ENCODE assay signal across 25 mouse cellular contexts in the genomic region with DNA sequence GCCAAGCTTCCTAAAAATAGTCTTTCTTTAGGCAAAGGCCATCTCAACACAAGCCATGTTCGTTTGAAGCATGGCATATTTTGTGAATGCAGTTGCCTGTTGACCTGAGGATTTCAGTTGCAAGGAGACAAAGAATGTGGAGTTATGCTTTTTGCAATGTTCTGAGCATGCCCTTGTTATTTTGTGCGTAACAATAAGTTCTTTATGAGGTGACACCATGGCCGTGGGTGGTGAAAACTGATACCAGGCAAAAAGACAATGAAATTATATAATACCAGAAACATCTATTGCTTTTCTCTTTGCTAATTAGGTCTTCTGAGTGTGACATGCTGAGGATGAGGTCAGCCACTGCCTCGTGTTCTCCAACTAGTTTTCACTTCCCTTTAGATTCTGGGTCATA.
DNase-seq lines count a peak whose midpoint lies in the region; ATAC-seq and TF ChIP-seq lines count a peak whose summit lies in the region.
"Had no signal": no experiment of that assay in that cellular context is flagged by ENCODE, and none has a peak within 500 bp of the region (broad histone marks: within the 10 kb centered on the region; RNA-seq: fewer than 3 reads in every experiment).

No protein-coding gene starts in this region.

- no peak overlapping the region for H3K9ac ChIP-seq in heart, adult 2 months (ENCODE audit: low read depth, low read length)
- H3K9ac ChIP-seq in midbrain, embryonic 11.5 days (ENCODE audit: low read length): no peak overlapping the region
- no peak overlapping the region for H3K9ac ChIP-seq in stomach, postnatal 0 days (ENCODE audit: low read length)
- H3K9ac ChIP-seq: embryonic facial prominence, embryonic 12.5 days; forebrain, embryonic 13.5 days; forebrain, embryonic 15.5 days; forebrain, postnatal 0 days had no signal

- no peak overlapping the region for H3K4me2 ChIP-seq in midbrain, embryonic 11.5 days
- H3K4me2 ChIP-seq in stomach, postnatal 0 days (replicated peaks; ENCODE audit: low read depth): no peak overlapping the region
- H3K4me2 ChIP-seq: embryonic facial prominence, embryonic 12.5 days; forebrain, embryonic 13.5 days; forebrain, embryonic 15.5 days had no signal

- ATAC-seq in midbrain, embryonic 11.5 days (ENCODE audit: low FRiP score): no peak
- ATAC-seq in stomach, postnatal 0 days (ENCODE audit: low FRiP score, low TSS enrichment): no peak
- ATAC-seq: activated CD4-positive, CD25-positive, alpha-beta regulatory T cell, adult 4 months; CD4-positive, CD25-positive, alpha-beta regulatory T cell, adult 4 months; forebrain, embryonic 13.5 days; forebrain, embryonic 15.5 days; forebrain, postnatal 0 days; Patski had no signal

- H3K79me2 ChIP-seq in heart, adult 2 months (replicated peaks; ENCODE audit: control insufficient read depth, insufficient read depth, low read length): no peaks in the 10 kb centered on the region

- TF ChIP-seq POLR2A in heart, adult 2 months (IDR thresholded peaks at IDR 0.05; ENCODE audit: insufficient read depth, low read depth, low read length): no peak

- no peaks in the 10 kb centered on the region for H3K27me3 ChIP-seq in heart, adult 2 months (ENCODE audit: control insufficient read depth, insufficient read depth, low read length)
- no peaks in the 10 kb centered on the region for H3K27me3 ChIP-seq in midbrain, embryonic 11.5 days (ENCODE audit: control insufficient read depth, insufficient read depth, low read length)
- H3K27me3 ChIP-seq in stomach, postnatal 0 days (ENCODE audit: control insufficient read depth, insufficient read depth, low read length): no peaks in the 10 kb centered on the region
- H3K27me3 ChIP-seq: CH12.LX; embryonic facial prominence, embryonic 12.5 days; forebrain, embryonic 13.5 days; forebrain, embryonic 15.5 days; Patski had no signal

- no peaks in the 10 kb centered on the region for H3K9me3 ChIP-seq in midbrain, embryonic 11.5 days (ENCODE audit: control insufficient read depth, low read length)
- H3K9me3 ChIP-seq in stomach, postnatal 0 days (ENCODE audit: control insufficient read depth, low read length): no peaks in the 10 kb centered on the region
- H3K9me3 ChIP-seq: embryonic facial prominence, embryonic 10.5 days; embryonic facial prominence, embryonic 12.5 days; forebrain, embryonic 13.5 days; forebrain, embryonic 15.5 days; G1E had no signal

- H3K4me1 ChIP-seq in heart, adult 2 months (ENCODE audit: control insufficient read depth, insufficient read depth, low read length): no peaks in the 10 kb centered on the region
- H3K4me1 ChIP-seq in midbrain, embryonic 11.5 days (ENCODE audit: control insufficient read depth, insufficient read depth, low read length): no peaks in the 10 kb centered on the region
- H3K4me1 ChIP-seq in stomach, postnatal 0 days (replicated peaks; ENCODE audit: control insufficient read depth, insufficient read depth): no peaks in the 10 kb centered on the region
- H3K4me1 ChIP-seq: embryonic facial prominence, embryonic 10.5 days; embryonic facial prominence, embryonic 12.5 days; forebrain, embryonic 13.5 days; forebrain, embryonic 15.5 days had no signal

- TF ChIP-seq CTCF in heart, adult 2 months (IDR thresholded peaks at IDR 0.05): no peak
- no peak for TF ChIP-seq CTCF in stomach, postnatal 0 days (IDR thresholded peaks at IDR 0.05; ENCODE audit: low read depth)

- no peaks in the 10 kb centered on the region for H3K36me3 ChIP-seq in heart, adult 2 months (ENCODE audit: control insufficient read depth, insufficient read depth, low read length)
- H3K36me3 ChIP-seq in midbrain, embryonic 11.5 days (ENCODE audit: control insufficient read depth, insufficient read depth, low read length): no peaks in the 10 kb centered on the region
- no peaks in the 10 kb centered on the region for H3K36me3 ChIP-seq in stomach, postnatal 0 days (ENCODE audit: control insufficient read depth, insufficient read depth, low read length)
- H3K36me3 ChIP-seq: embryonic facial prominence, embryonic 10.5 days; embryonic facial prominence, embryonic 12.5 days; forebrain, embryonic 15.5 days; G1E had no signal

- no peak overlapping the region for H3K27ac ChIP-seq in heart, adult 2 months
- H3K27ac ChIP-seq in midbrain, embryonic 11.5 days (ENCODE audit: low read depth, low read length): no peak overlapping the region
- H3K27ac ChIP-seq in stomach, postnatal 0 days (replicated peaks): no peak overlapping the region
- H3K27ac ChIP-seq: embryonic facial prominence, embryonic 10.5 days; embryonic facial prominence, embryonic 12.5 days; forebrain, embryonic 13.5 days; forebrain, embryonic 15.5 days had no signal

- 68% methylated on average over 4 of the region's 4 CpGs for WGBS in heart, adult 2 months
- 83% methylated on average over 4 of the region's 4 CpGs for WGBS in midbrain, embryonic 11.5 days
- WGBS in stomach, postnatal 0 days: 70% methylated on average over 4 of the region's 4 CpGs

- no peak for TF ChIP-seq EP300 in heart, adult 2 months (IDR thresholded peaks at IDR 0.05; ENCODE audit: insufficient read depth, low read depth, low read length)
- TF ChIP-seq EP300 in stomach, postnatal 0 days (optimal IDR thresholded peaks at IDR 0.05): no peak

- intact Hi-C loops in heart, adult 2 months (cut with DNase I): loop anchor here (10.0 kb wide), 1 partner anchor 959 kb away; no protein-coding TSS in a partner anchor

- peak; percentile 53 for DNase-seq in heart, adult 11 months
- no peak for DNase-seq in heart, adult 2 months
- DNase-seq in retina, postnatal 1 day: peak; percentile 2
- DNase-seq in retina, embryonic 14.5 days (ENCODE audit: low spot score): no peak
- peak; percentile 15 for DNase-seq in adipocyte (ENCODE audit: low spot score)
- DNase-seq in midbrain, embryonic 11.5 days (ENCODE audit: low spot score, missing footprints): no peak
- no peak for DNase-seq in stomach, postnatal 0 days (ENCODE audit: low spot score)
- DNase-seq: adrenal gland, adult 2 months; adrenal gland, postnatal 10 days; adrenal gland, postnatal 25 days; B cell, adult 2 months; cerebellum, adult 11-12 months; cerebellum, adult 9-10 months; cerebellum, postnatal 10 days; cerebellum, postnatal 25 days; forebrain, postnatal 0 days had no signal

- no peak overlapping the region for H3K4me3 ChIP-seq in heart, adult 2 months
- H3K4me3 ChIP-seq in midbrain, embryonic 11.5 days (ENCODE audit: low read depth, low read length): no peak overlapping the region
- no peak overlapping the region for H3K4me3 ChIP-seq in stomach, postnatal 0 days (ENCODE audit: low read depth, low read length)
- H3K4me3 ChIP-seq: embryonic facial prominence, embryonic 10.5 days; embryonic facial prominence, embryonic 12.5 days; forebrain, embryonic 13.5 days; forebrain, embryonic 15.5 days had no signal

Comparison
In these comparisons a context has a peak if more than half of its experiments do, and no peak if none do; other contexts are left out.
1. DNase-seq: peak in heart, adult 11 months (single experiment), retina, postnatal 1 day (single experiment) and adipocyte (single experiment); none in heart, adult 2 months (0 of 2), retina, embryonic 14.5 days (single experiment), midbrain, embryonic 11.5 days (single experiment) and stomach, postnatal 0 days (single experiment).